Mouse (Mus musculus) stomach, embryonic 16.5 days (tissue): ENCODE results near the gene Col24a1. TPM values are rescaled to one million over a fixed set of nuclear protein-coding genes. Genes with fewer than 3 reads are reported as not detected.

ENCODE experiments used
- polyA plus RNA-seq: library from polyadenylated mRNA; unstranded; fragments of >200 nt; fragmentation: Nextera tagmentation; extraction: Ambion mirVana; gene quantifications from 2 replicates; pipeline ENCODE4 v1.2.1, GENCODE M21; 2015

The Col24a1 gene
- polyA plus RNA-seq, 1 experiment from 2014 or later = 4.3 TPM

Other genes with a start within 250 kb of the Col24a1 start
- 2.2 and 2.3 TPM in 2 replicates for gene Clca2, start 193.0 kb upstream of the Col24a1 start, polyA plus RNA-seq
- gene Odf2l, start 173.9 kb upstream of the Col24a1 start, polyA plus RNA-seq = 14.6 and 16.7 TPM in 2 replicates